ENCODE assay signal across 19 mouse cellular contexts in genomic region chr3:28722531-28722930, GRCm38 (mm10). TPM values are rescaled to one million over a fixed set of nuclear protein-coding genes. Genes with fewer than 3 reads are reported as not detected.
"Had no signal": no experiment of that assay in that cellular context is flagged by ENCODE, and none has a peak within 500 bp of the region (broad histone marks: within the 10 kb centered on the region; RNA-seq: fewer than 3 reads in every experiment).

No protein-coding gene starts in this region.

- H3K4me1 ChIP-seq: megakaryocyte, embryonic 14.5 days; midbrain, embryonic 12.5 days; neural tube, embryonic 13.5 days; neural tube, embryonic 15.5 days had no signal

- DNase-seq: lung, adult 2 months; midbrain, embryonic 14.5 days; retina, postnatal 1 day; right cerebral cortex, adult 18-20 months; right cerebral cortex, postnatal 25 days; right cerebral cortex, postnatal 4 days; spleen, adult 18-20 months; thymus, adult 18-20 months; thymus, postnatal 14 days; thymus, postnatal 36 days had no signal

- H3K27ac ChIP-seq: liver, embryonic 14.5 days; macrophage; midbrain, embryonic 12.5 days; neural tube, embryonic 13.5 days; neural tube, embryonic 15.5 days had no signal

- H3K36me3 ChIP-seq: midbrain, embryonic 12.5 days; neural tube, embryonic 13.5 days; neural tube, embryonic 15.5 days had no signal

- H3K9ac ChIP-seq: liver, embryonic 14.5 days; midbrain, embryonic 12.5 days; neural tube, embryonic 13.5 days; neural tube, embryonic 15.5 days had no signal

- H3K4me3 ChIP-seq: megakaryocyte, embryonic 14.5 days; midbrain, embryonic 12.5 days; myocyte; neural tube, embryonic 13.5 days; neural tube, embryonic 15.5 days had no signal

- H3K9me3 ChIP-seq: megakaryocyte, embryonic 14.5 days; midbrain, embryonic 12.5 days; neural tube, embryonic 13.5 days; neural tube, embryonic 15.5 days had no signal

- ATAC-seq: midbrain, embryonic 16.5 days had no signal

- H3K27me3 ChIP-seq: midbrain, embryonic 12.5 days; neural tube, embryonic 13.5 days; neural tube, embryonic 15.5 days had no signal

- H3K4me2 ChIP-seq: midbrain, embryonic 12.5 days; neural tube, embryonic 13.5 days; neural tube, embryonic 15.5 days had no signal

RNA-seq across cellular contexts. Expression of gene Slc2a2, which starts 24.8 kb away (rescaled TPM):
- polyA plus RNA-seq: macrophage; midbrain, embryonic 14.5 days; myocyte; neural tube, embryonic 11.5 days had no signal
